Mouse (Mus musculus) heart, embryonic 11.5 days (tissue): ENCODE results near the gene Slco1a6. TPM values are rescaled to one million over a fixed set of nuclear protein-coding genes. Genes with fewer than 3 reads are reported as not detected.
"Not testable (repeated sequence)": the region's sequence is repeated elsewhere in the genome, so short reads cannot be mapped to it uniquely, and the experiment has no call there.

Experiments used
- ATAC-seq: fragments of 200-750 bp; cut with Nextera tagmentation; replicated peaks from 2 replicates; pipeline ENCODE4 v1.8.0; 2017; ENCODE audit warnings: moderate library complexity; ENCODE audit not compliant: insufficient number of reproducible peaks, low FRiP score, low TSS enrichment
- H3K27ac ChIP-seq: fragments of 300-500 bp; sonication (generic); 2 replicates; pipeline ENCODE4 v1.5.1; 2014; ENCODE audit warnings: mild to moderate bottlenecking, low read depth, low read length
- H3K27me3 ChIP-seq: fragments of 300-500 bp; sonication (generic); 2 replicates; pipeline ENCODE4 v1.6.1; 2014; ENCODE audit warnings: mild to moderate bottlenecking, low read length, mixed read lengths; ENCODE audit not compliant: control insufficient read depth, insufficient read depth
- H3K36me3 ChIP-seq: fragments of 300-500 bp; sonication (generic); 2 replicates; pipeline ENCODE4 v1.6.1; 2014; ENCODE audit warnings: mild to moderate bottlenecking, low read length, moderate library complexity, mixed read lengths; ENCODE audit not compliant: control insufficient read depth, insufficient read depth
- H3K4me1 ChIP-seq: fragments of 300-500 bp; sonication (generic); 2 replicates; pipeline ENCODE4 v1.6.1; 2014; ENCODE audit warnings: low read length; ENCODE audit not compliant: control insufficient read depth, insufficient read depth
- H3K4me2 ChIP-seq: fragments of 300-500 bp; sonication (generic); 2 replicates; pipeline ENCODE4 v1.6.1; 2014; ENCODE audit warnings: mild to moderate bottlenecking, moderate library complexity
- H3K4me3 ChIP-seq: fragments of 300-500 bp; sonication (generic); 2 replicates; pipeline ENCODE4 v1.5.1; 2014; ENCODE audit warnings: low read depth, low read length
- H3K9ac ChIP-seq: fragments of 300-500 bp; sonication (generic); 2 replicates; pipeline ENCODE4 v1.6.1; 2014; ENCODE audit warnings: mild to moderate bottlenecking, low read depth, low read length, moderate library complexity
- H3K9me3 ChIP-seq: fragments of 300-500 bp; sonication (generic); replicated peaks from 2 replicates; pipeline ENCODE4 v1.6.1; 2016; ENCODE audit warnings: low read length; ENCODE audit not compliant: control insufficient read depth
- WGBS: fragments of 180-500 bp; shearing (Covaris S2); extraction: QIAGEN DNeasy Blood & Tissue Kit; methylation state at CpG from one replicate; pipeline ENCODE4 v1.1.7; 2014; ENCODE audit not compliant: insufficient replicate concordance; 5-methylcytosine and 5-hydroxymethylcytosine counted together
- polyA plus RNA-seq: library from polyadenylated mRNA; unstranded; fragments of >200 nt; fragmentation: Nextera tagmentation; extraction: Ambion mirVana; gene quantifications from 2 replicates; pipeline ENCODE4 v1.2.1, GENCODE M21; 2014

Gene Slco1a6
- polyA plus RNA-seq: not detected in 2 replicates

DNA sequence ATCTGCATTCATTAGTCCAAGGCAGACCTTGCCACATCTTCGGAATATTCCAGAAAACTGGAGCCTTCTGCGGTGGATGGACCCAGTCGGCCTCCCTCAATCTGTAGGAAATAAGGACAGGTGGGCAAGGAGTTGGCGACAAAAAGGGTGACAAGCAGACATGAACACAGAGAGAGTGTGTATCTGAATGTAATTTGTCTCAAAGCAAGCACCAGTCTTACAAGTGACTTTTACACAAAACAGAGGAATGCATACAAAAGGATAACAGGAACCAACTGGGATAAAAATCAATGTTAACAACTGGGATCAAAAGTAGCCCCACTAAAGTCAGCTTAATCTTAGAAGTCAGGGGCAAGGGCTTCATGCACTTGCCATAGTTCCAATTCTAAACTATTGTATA, at the start of gene Slco1a6:
Slco1a6 (minus strand) TSS at position 101 of the 400 bp plus-strand sequence.
- H3K27ac ChIP-seq: no peak within 1 kb of the TSS
- ATAC-seq: no peak
- 86% methylated on average over 4 of the region's 4 CpGs for WGBS

DNA sequence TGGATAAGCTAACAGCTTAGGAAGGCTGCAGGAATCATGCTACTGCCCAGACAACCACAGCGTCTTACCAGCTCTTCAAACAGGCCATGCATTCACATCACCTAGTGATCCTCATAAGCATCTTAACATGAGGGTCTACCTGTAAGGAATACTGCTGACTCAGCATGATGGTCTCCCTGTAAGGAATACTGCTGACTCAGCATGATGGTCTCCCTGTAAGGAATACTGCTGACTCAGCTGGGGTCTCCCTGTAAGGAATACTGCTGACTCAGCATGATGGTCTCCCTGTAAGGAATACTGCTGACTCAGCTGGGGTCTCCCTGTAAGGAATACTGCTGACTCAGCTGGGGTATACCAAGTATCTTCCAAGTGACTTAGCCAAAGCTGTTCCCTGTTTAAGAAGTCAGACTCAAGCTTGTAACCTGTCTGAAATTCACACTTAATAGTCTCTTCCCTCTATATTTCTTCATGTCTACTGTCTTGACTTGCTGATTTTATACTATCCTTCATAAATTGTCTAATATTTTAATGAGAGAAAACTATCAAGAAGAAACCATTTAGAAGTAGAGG, 42.5 kb upstream of the Slco1a6 start:
- not testable (repeated sequence) for H3K4me1 ChIP-seq, H3K36me3 ChIP-seq, H3K4me3 ChIP-seq, H3K27me3 ChIP-seq, H3K9me3 ChIP-seq, H3K27ac ChIP-seq, ATAC-seq, H3K4me2 ChIP-seq, H3K9ac ChIP-seq
- 97% methylated on average over 1 of the region's 1 CpGs for WGBS

More for the DNA sequence above, at the start of gene Slco1a6:
- H3K9me3 ChIP-seq: no peaks in the 10 kb centered on the region
- no peaks in the 10 kb centered on the region for H3K36me3 ChIP-seq
- no peaks in the 10 kb centered on the region for H3K4me1 ChIP-seq
- no peak within 1 kb of the TSS for H3K9ac ChIP-seq
- H3K27me3 ChIP-seq: no peaks in the 10 kb centered on the region
- no peak within 1 kb of the TSS for H3K4me3 ChIP-seq
- H3K4me2 ChIP-seq: no peak within 1 kb of the TSS

DNA sequence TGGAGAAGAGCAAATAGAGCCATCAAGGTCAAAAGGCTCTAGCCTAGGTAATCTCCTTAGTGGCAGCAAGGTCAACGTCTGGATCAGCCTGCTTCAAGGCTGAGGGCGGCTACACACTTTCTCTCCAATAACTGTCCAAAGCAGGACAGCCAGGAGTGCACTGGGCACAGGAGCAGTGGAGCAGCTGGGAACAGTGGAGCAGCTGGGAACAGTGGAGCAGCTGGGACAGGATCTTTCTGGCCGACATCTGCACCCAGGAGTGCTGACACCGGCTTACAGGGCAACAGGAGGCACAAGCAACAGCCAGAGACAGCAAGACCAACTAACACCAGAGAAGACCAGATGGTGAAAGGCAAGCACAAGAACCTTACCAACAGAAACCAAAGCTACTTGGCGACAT, 36.7 kb upstream of the Slco1a6 start:
- H3K4me3 ChIP-seq: no peak overlapping the region
- H3K27me3 ChIP-seq: no peaks in the 10 kb centered on the region
- ATAC-seq: no peak
- H3K4me1 ChIP-seq: no peaks in the 10 kb centered on the region
- H3K9me3 ChIP-seq: no peaks in the 10 kb centered on the region
- H3K27ac ChIP-seq: no peak overlapping the region
- H3K9ac ChIP-seq: no peak overlapping the region
- no peaks in the 10 kb centered on the region for H3K36me3 ChIP-seq
- 78% methylated on average over 5 of the region's 5 CpGs for WGBS
- H3K4me2 ChIP-seq: no peak overlapping the region

DNA sequence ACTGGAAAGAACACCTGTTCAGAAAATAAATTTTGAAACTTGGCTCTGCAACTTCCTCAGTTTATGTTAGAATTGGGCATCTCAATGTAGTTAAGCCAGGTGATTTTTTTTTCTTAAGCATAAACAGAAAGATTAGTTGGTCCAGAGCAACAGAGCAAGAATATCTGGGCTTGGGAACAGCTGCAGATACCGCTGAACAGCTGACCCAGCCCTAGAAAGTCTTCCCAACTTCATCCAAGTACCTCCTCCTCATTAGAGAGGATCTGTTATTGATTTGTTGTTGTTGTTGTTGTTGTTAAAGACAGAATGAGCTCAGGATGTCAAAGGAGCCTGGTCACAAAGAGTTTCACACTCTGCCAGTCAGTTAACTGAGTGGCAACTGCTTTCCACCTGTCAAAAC, 31.1 kb upstream of the Slco1a6 start:
- Histone ChIP-seq H3K4me2 (no peak overlapping the region), H3K27me3 (no peaks in the 10 kb centered on the region), H3K9me3 (no peaks in the 10 kb centered on the region), H3K4me3 (no peak overlapping the region), H3K36me3 (no peaks in the 10 kb centered on the region), H3K4me1 (no peaks in the 10 kb centered on the region), H3K9ac (no peak overlapping the region), H3K27ac (no peak overlapping the region)
- 77% methylated on average over 1 of the region's 1 CpGs for WGBS
- ATAC-seq: no peak

DNA sequence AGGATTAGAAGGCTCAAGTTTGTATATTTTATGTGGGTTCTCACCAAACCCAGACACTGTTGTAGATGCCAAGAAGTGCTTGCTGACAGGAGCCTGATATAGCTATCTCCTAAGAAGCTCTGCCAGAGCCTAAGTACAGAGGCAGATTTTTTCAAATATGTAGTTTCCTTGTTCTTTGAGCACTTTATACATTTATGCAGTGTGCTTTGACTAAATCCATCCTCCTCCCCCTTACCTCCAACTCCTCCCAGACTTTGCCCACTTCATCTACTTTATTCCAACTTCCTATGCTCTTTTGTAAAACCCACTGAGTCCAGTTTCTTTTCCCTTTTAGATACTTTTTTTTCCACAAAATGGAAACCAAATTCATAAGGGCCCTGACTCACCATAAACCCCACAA, 11.8 kb upstream of the Slco1a6 start:
- H3K4me3 ChIP-seq: no peak overlapping the region
- H3K9me3 ChIP-seq: no peaks in the 10 kb centered on the region
- no peak overlapping the region for H3K4me2 ChIP-seq
- no peak overlapping the region for H3K27ac ChIP-seq
- no peaks in the 10 kb centered on the region for H3K4me1 ChIP-seq
- no peaks in the 10 kb centered on the region for H3K27me3 ChIP-seq
- no peak for ATAC-seq
- H3K9ac ChIP-seq: no peak overlapping the region
- H3K36me3 ChIP-seq: no peaks in the 10 kb centered on the region

DNA sequence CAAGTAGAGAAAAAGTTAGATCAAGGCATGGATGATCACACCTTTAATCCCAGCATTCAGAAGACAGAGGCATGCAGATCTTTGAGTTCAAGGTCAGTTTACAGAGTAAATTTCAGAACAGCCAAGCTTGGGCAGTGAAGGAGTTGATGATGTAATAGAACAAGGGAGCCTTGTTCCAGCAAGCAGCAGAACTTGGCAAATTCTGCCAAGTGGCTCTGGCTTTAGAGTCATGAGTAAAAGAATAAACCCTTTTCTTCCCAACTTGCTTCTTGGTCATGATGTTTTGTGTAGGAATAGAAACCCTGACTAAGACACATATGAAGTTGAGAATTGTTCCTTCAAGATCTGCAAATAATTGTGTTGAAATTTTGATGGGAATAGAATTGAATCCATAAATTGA, 3.5 kb upstream of the Slco1a6 start:
- H3K27ac ChIP-seq: no peak overlapping the region
- ATAC-seq: no peak
- no peak overlapping the region for H3K9ac ChIP-seq
- H3K4me2 ChIP-seq: no peak overlapping the region
- no peak overlapping the region for H3K4me3 ChIP-seq
- no peaks in the 10 kb centered on the region for H3K9me3 ChIP-seq
- H3K4me1 ChIP-seq: no peaks in the 10 kb centered on the region
- no peaks in the 10 kb centered on the region for H3K36me3 ChIP-seq
- no peaks in the 10 kb centered on the region for H3K27me3 ChIP-seq

DNA sequence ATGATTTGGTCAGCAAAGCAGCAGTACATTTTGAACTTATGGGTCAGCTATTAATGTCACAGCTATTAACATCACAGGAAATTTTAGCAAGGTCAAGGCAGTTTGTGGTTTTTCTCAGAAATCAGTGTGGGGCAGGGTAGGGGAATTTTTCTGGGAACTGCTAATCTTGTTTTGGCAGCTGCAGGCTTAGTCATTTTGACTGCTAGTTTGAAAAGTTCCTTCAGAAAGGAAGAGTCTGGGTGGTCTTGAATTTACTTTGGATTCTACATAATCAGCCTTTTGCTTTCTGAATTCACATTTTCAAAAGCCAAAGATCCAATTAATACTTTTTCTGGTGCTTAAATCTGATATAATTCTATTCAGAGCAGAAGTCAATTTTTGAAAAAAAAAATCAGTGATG, 1.4 kb upstream of the Slco1a6 start:
- no peak overlapping the region for H3K4me2 ChIP-seq
- no peak overlapping the region for H3K9ac ChIP-seq
- H3K4me3 ChIP-seq: no peak overlapping the region
- no peaks in the 10 kb centered on the region for H3K4me1 ChIP-seq
- ATAC-seq: no peak
- H3K36me3 ChIP-seq: no peaks in the 10 kb centered on the region
- no peak overlapping the region for H3K27ac ChIP-seq
- H3K9me3 ChIP-seq: no peaks in the 10 kb centered on the region
- no peaks in the 10 kb centered on the region for H3K27me3 ChIP-seq

DNA sequence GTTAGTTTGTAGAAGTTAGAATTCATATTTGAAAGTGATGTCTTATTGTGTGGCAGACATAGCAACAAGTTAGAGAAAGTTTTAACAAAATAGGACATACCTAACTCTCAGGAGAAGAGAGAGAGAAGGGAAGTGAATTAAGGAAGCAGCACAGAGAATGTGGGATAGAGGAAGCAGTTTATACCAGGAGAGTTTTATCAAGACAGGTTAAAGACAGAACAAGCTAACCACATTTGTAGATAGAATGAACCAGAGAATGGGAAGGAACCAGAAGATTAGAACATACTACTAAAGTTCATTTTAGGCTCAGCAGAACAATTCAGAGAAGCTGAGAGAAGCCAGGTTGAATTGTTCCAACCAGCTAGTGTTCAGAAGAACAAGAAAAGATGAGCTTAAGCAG, 7.8 kb downstream of the Slco1a6 start:
- H3K4me2 ChIP-seq: no peak overlapping the region
- no peaks in the 10 kb centered on the region for H3K27me3 ChIP-seq
- ATAC-seq: no peak
- no peak overlapping the region for H3K9ac ChIP-seq
- no peaks in the 10 kb centered on the region for H3K9me3 ChIP-seq
- no peaks in the 10 kb centered on the region for H3K36me3 ChIP-seq
- H3K4me3 ChIP-seq: no peak overlapping the region
- H3K27ac ChIP-seq: no peak overlapping the region
- H3K4me1 ChIP-seq: no peaks in the 10 kb centered on the region

DNA sequence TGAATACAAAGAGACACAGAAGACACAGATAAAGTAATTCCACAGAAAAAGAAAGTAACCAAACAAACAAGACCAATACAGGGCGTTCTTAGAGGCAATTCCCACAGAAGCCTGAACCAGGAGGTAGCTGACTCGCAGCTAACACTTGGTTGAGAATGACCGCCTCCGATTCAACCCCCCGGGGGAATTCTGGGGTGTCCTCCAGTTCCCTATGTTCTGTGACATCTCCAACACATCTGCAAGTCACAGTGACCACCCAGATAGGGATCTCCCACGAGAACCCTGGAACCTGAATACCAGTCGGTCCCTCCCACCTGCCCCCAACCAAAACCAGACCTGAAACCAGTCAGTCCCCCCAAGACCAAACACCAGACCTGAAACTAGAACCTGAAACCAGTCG, 14.1 kb downstream of the Slco1a6 start:
- no peak overlapping the region for H3K9ac ChIP-seq
- H3K4me2 ChIP-seq: no peak overlapping the region
- WGBS: 75% methylated on average over 8 of the region's 8 CpGs
- no peaks in the 10 kb centered on the region for H3K9me3 ChIP-seq
- no peak overlapping the region for H3K27ac ChIP-seq
- H3K27me3 ChIP-seq: no peaks in the 10 kb centered on the region
- H3K36me3 ChIP-seq: no peaks in the 10 kb centered on the region
- no peak overlapping the region for H3K4me3 ChIP-seq
- ATAC-seq: no peak
- H3K4me1 ChIP-seq: no peaks in the 10 kb centered on the region
